Mouse (Mus musculus) CH12.LX (cell line): ENCODE data around the gene Hlf. TPM values are rescaled to one million over a fixed set of nuclear protein-coding genes. Genes with fewer than 3 reads are reported as not detected.

Source experiments
- DNase-seq: peaks from one replicate; pipeline ENCODE4 v3.0.0-alpha.2; 2013; ENCODE audit errors: extremely low read depth
- H3K27ac ChIP-seq: 2 replicates; pipeline ENCODE4 v1.5.1; 2012; ENCODE audit warnings: low read depth, mild to moderate bottlenecking, control low read depth, moderate library complexity; ENCODE audit not compliant: insufficient read depth
- H3K27me3 ChIP-seq: replicated peaks from 2 replicates; pipeline ENCODE3; 2012; ENCODE audit warnings: inconsistent platforms
- H3K36me3 ChIP-seq, 2 experiments: replicated peaks in 1 of 2; 2 replicates each; pipeline versions ENCODE3 to v1.6.1; 2012; ENCODE audit warnings: inconsistent platforms in 1 of 2, low read length in 1 of 2, mild to moderate bottlenecking in 1 of 2, mixed read lengths in 1 of 2, moderate library complexity in 1 of 2; ENCODE audit not compliant: control insufficient read depth in 1 of 2, insufficient read depth in 1 of 2
- H3K4me1 ChIP-seq, 2 experiments: 2 replicates each; pipeline ENCODE4 v1.6.1; 2012; ENCODE audit warnings: inconsistent platforms in 1 of 2, moderate library complexity in 1 of 2; ENCODE audit not compliant: insufficient read depth in 2 of 2, control insufficient read depth in 1 of 2
- H3K4me2 ChIP-seq: 2 replicates; pipeline ENCODE4 v1.6.1; 2012; ENCODE audit warnings: low read depth, mild to moderate bottlenecking, control low read depth; ENCODE audit not compliant: poor library complexity, insufficient read depth, severe bottlenecking
- H3K4me3 ChIP-seq, 3 experiments: fragments of 150-350 bp in 1 of 3; sonication (generic) in 1 of 3; replicated peaks in 1 of 3; 2 replicates each; pipeline versions ENCODE3 to v1.5.1; 2011 to 2012; ENCODE audit warnings: low read depth in 2 of 3, low read length in 2 of 3, mild to moderate bottlenecking in 2 of 3, moderate library complexity in 2 of 3, control low read depth in 1 of 3, improper control_type of control experiment in 1 of 3, inconsistent platforms in 1 of 3, mixed read lengths in 1 of 3; ENCODE audit not compliant: poor library complexity in 1 of 3
- H3K79me2 ChIP-seq: replicated peaks from 2 replicates; pipeline ENCODE4 v1.6.1; 2012; ENCODE audit warnings: mild to moderate bottlenecking, moderate library complexity; ENCODE audit not compliant: control insufficient read depth, poor library complexity, insufficient read depth, severe bottlenecking; ENCODE audit errors: extremely low read depth
- H3K9ac ChIP-seq: 2 replicates; pipeline ENCODE4 v1.6.1; 2012; ENCODE audit warnings: low read depth, mild to moderate bottlenecking, control low read depth, moderate library complexity; ENCODE audit not compliant: insufficient read depth
- H3K9me3 ChIP-seq: replicated peaks from 2 replicates; pipeline ENCODE3; 2012; ENCODE audit warnings: low read length, inconsistent platforms, mixed read lengths
- BHLHE40 ChIP-seq: IDR thresholded peaks from 2 replicates; pipeline ENCODE4 v1.6.1; 2011; ENCODE audit warnings: mild to moderate bottlenecking, low read depth, low read length, improper control_type of control experiment
- CHD2 ChIP-seq: IDR thresholded peaks from 2 replicates; pipeline ENCODE4 v1.6.1; 2011; ENCODE audit warnings: low read length, improper control_type of control experiment
- CTCF ChIP-seq, 2 experiments: IDR thresholded peaks in 1 of 2; conservative IDR thresholded peaks in 1 of 2; 2 replicates each; pipeline ENCODE4 v1.5.1; 2011 to 2012; ENCODE audit warnings: low read depth in 2 of 2, low read length in 2 of 2, improper control_type of control experiment in 1 of 2, inconsistent platforms in 1 of 2, mild to moderate bottlenecking in 1 of 2, moderate library complexity in 1 of 2
- E2F4 ChIP-seq: IDR thresholded peaks from 2 replicates; pipeline ENCODE4 v1.6.1; 2011; ENCODE audit warnings: low read depth, low read length, improper control_type of control experiment; ENCODE audit not compliant: insufficient replicate concordance
- ELF1 ChIP-seq: IDR thresholded peaks from 2 replicates; pipeline ENCODE4 v1.6.1; 2014; ENCODE audit warnings: low read depth, mild to moderate bottlenecking, inconsistent platforms, low read length, improper control_type of control experiment
- EP300 ChIP-seq: IDR thresholded peaks from 2 replicates; pipeline ENCODE4 v1.6.1; 2011; ENCODE audit warnings: low read length, improper control_type of control experiment
- ETS1 ChIP-seq: conservative IDR thresholded peaks from 2 replicates; pipeline ENCODE4 v1.6.1; 2012; ENCODE audit warnings: low read depth, mild to moderate bottlenecking, inconsistent platforms, low read length, improper control_type of control experiment, moderate library complexity
- GABPA ChIP-seq: IDR thresholded peaks from 2 replicates; pipeline ENCODE4 v1.6.1; 2012; ENCODE audit warnings: low read depth, low read length, improper control_type of control experiment, inconsistent platforms; ENCODE audit not compliant: insufficient replicate concordance
- HCFC1 ChIP-seq: IDR thresholded peaks from 2 replicates; pipeline ENCODE4 v1.6.1; 2012; ENCODE audit warnings: low read depth, mild to moderate bottlenecking, inconsistent platforms, low read length, improper control_type of control experiment
- IRF4 ChIP-seq: IDR thresholded peaks from 2 replicates; pipeline ENCODE4 v1.6.1; 2014; ENCODE audit warnings: low read depth, mild to moderate bottlenecking, inconsistent platforms, low read length, improper control_type of control experiment
- KAT2A ChIP-seq: IDR thresholded peaks from 2 replicates; pipeline ENCODE4 v1.6.1; 2012; ENCODE audit warnings: low read length, improper control_type of control experiment, inconsistent platforms; ENCODE audit not compliant: insufficient replicate concordance
- MAX ChIP-seq: IDR thresholded peaks from 2 replicates; pipeline ENCODE4 v1.6.1; 2011; ENCODE audit warnings: low read length, improper control_type of control experiment
- MXI1 ChIP-seq: IDR thresholded peaks from 2 replicates; pipeline ENCODE4 v1.6.1; 2011; ENCODE audit warnings: mild to moderate bottlenecking, low read depth, low read length, improper control_type of control experiment
- NELFE ChIP-seq: IDR thresholded peaks from 2 replicates; pipeline ENCODE4 v1.6.1; 2011; ENCODE audit warnings: low read depth, low read length, improper control_type of control experiment
- PAX5 ChIP-seq: IDR thresholded peaks from 2 replicates; pipeline ENCODE4 v1.6.1; 2012; ENCODE audit warnings: low read length, inconsistent platforms, mixed read lengths
- POLR2A ChIP-seq: IDR thresholded peaks from 2 replicates; pipeline ENCODE4 v1.6.1; 2011; ENCODE audit warnings: low read depth, mild to moderate bottlenecking, improper control_type of control experiment, low read length
- POLR2AphosphoS2 ChIP-seq: IDR thresholded peaks from 2 replicates; pipeline ENCODE4 v1.6.1; 2011; ENCODE audit warnings: low read depth, low read length, improper control_type of control experiment
- RAD21 ChIP-seq: IDR thresholded peaks from 2 replicates; pipeline ENCODE4 v1.6.1; 2011; ENCODE audit warnings: low read depth, mild to moderate bottlenecking, low read length, improper control_type of control experiment, moderate library complexity
- RCOR1 ChIP-seq: conservative IDR thresholded peaks from 2 replicates; pipeline ENCODE4 v1.6.1; 2012; ENCODE audit warnings: low read depth, mild to moderate bottlenecking, inconsistent platforms, low read length, improper control_type of control experiment
- SMC3 ChIP-seq: IDR thresholded peaks from 2 replicates; pipeline ENCODE4 v1.6.1; 2011; ENCODE audit warnings: low read depth, low read length, improper control_type of control experiment
- TBP ChIP-seq: conservative IDR thresholded peaks from 2 replicates; pipeline ENCODE4 v1.6.1; 2011; ENCODE audit warnings: low read depth, low read length, improper control_type of control experiment
- TCF12 ChIP-seq: IDR thresholded peaks from 2 replicates; pipeline ENCODE4 v1.6.1; 2014; ENCODE audit warnings: low read depth, mild to moderate bottlenecking, inconsistent platforms, low read length, improper control_type of control experiment
- UBTF ChIP-seq: IDR thresholded peaks from 2 replicates; pipeline ENCODE4 v1.6.1; 2012; ENCODE audit warnings: low read depth, mild to moderate bottlenecking, inconsistent platforms, low read length, improper control_type of control experiment, moderate library complexity
- USF2 ChIP-seq: conservative IDR thresholded peaks from 2 replicates; pipeline ENCODE4 v1.6.1; 2011; ENCODE audit warnings: low read depth, low read length, improper control_type of control experiment
- ZC3H11A ChIP-seq: IDR thresholded peaks from 2 replicates; pipeline ENCODE4 v1.6.1; 2012; ENCODE audit warnings: low read depth, mild to moderate bottlenecking, inconsistent platforms, low read length, improper control_type of control experiment
- ZKSCAN1 ChIP-seq: IDR thresholded peaks from 2 replicates; pipeline ENCODE4 v1.6.1; 2012; ENCODE audit warnings: low read depth, inconsistent platforms, low read length, improper control_type of control experiment, borderline replicate concordance
- ZMIZ1 ChIP-seq: IDR thresholded peaks from 2 replicates; pipeline ENCODE4 v1.6.1; 2012; ENCODE audit warnings: low read depth, mild to moderate bottlenecking, inconsistent platforms, low read length, improper control_type of control experiment
- dilution Hi-C: fragments of 300-500 bp; cut with MboI; formaldehyde crosslinking; loops from 2 replicates; pipeline ENCODE4 v1.14.3; 2020; ENCODE audit warnings: low sequenced_read_pairs; ENCODE audit not compliant: extremely low pct_unique_long_range_greater_than_20kb, extremely low pct_ligation_motif_present
- in situ Hi-C: fragments of 300-500 bp; cut with MboI; formaldehyde crosslinking; loops from 3 replicates; pipeline ENCODE4 v1.14.3; 2019; ENCODE audit warnings: low sequenced_read_pairs, low pct_ligation_motif_present, low pct_unique_long_range_greater_than_20kb, mixed read lengths
- polyA plus RNA-seq: library from polyadenylated mRNA; unstranded; fragments of >175 nt; gene quantifications from 2 replicates; pipeline ENCODE4 v1.2.1, GENCODE M21; 2012; ENCODE audit warnings: low read depth; ENCODE audit not compliant: insufficient read length
- total RNA-seq, 2 experiments: library from RNA; depleted of rRNA; stranded (reverse); fragments of 300-350 nt in 1 of 2; fragments of >200 nt in 1 of 2; gene quantifications; 2 replicates each; pipeline ENCODE4 v1.2.3; 2012 to 2014

Gene Hlf
- total and polyA plus RNA-seq, 3 experiments = 0.08 to 0.36 TPM; not detected in 1

GRCm38 (mm10) chr11:90391271-90392185 lies 833 bp upstream of the Hlf start:
- in situ Hi-C loops = no loop called here
- Histone ChIP-seq H3K27ac (no peak overlapping the region), H3K4me2 (0 out of 2 replicates have a peak overlapping the region, but pooled peaks have one; percentile 22), H3K36me3 (no peaks in the 10 kb centered on the region), H3K27me3 (no peaks in the 10 kb centered on the region), H3K79me2 (no peaks in the 10 kb centered on the region), H3K9ac (no peak overlapping the region), H3K4me1 (no peaks in the 10 kb centered on the region), H3K9me3 (no peaks in the 10 kb centered on the region), H3K4me3 (no peak overlapping the region)
- TF ChIP-seq GABPA (no peak), UBTF (no peak), HCFC1 (no peak), ELF1 (no peak), NELFE (no peak), POLR2AphosphoS2 (no peak), ETS1 (no peak), RAD21 (no peak), CHD2 (no peak), ZMIZ1 (no peak), TBP (no peak), BHLHE40 (no peak), SMC3 (no peak), MXI1 (no peak), MAX (no peak)
- TF ChIP-seq, all 38 proteins: peak for 0
- dilution Hi-C loops = no loop called here
- DNase-seq = no peak

GRCm38 (mm10) chr11:90389902-90390816 lies 536 bp downstream of the Hlf start:
- H3K9ac ChIP-seq = no peak overlapping the region
- no peak for DNase-seq

More at GRCm38 (mm10) chr11:90389902-90390816, 536 bp downstream of the Hlf start:
- Histone ChIP-seq H3K27ac (no peak overlapping the region), H3K79me2 (no peaks in the 10 kb centered on the region), H3K4me2 (peak overlapping the region; percentile 85), H3K4me1 (no peaks in the 10 kb centered on the region), H3K27me3 (no peaks in the 10 kb centered on the region), H3K4me3 (peak overlapping the region in 1 of 3 experiments; percentile 11), H3K9me3 (no peaks in the 10 kb centered on the region), H3K36me3 (no peaks in the 10 kb centered on the region)
- TF ChIP-seq TCF12 (no peak), CTCF (conservative IDR thresholded peaks at IDR 0.05 in 1 of 2, IDR thresholded peaks at IDR 0.05 in 1 of 2; ENCODE audit: low read depth in 2 of 2, low read length in 2 of 2) (no peak), SMC3 (no peak), POLR2AphosphoS2 (no peak), ZKSCAN1 (no peak), ZC3H11A (no peak), IRF4 (no peak), RCOR1 (no peak), PAX5 (no peak), NELFE (no peak), MXI1 (no peak), EP300 (no peak), POLR2A (no peak), USF2 (no peak), KAT2A (no peak), GABPA (no peak), E2F4 (no peak)
- dilution Hi-C loops (no loop called here), in situ Hi-C loops (no loop called here)
